Mouse (Mus musculus) CH12.LX (cell line): ENCODE measurements around the gene Zbtb20. TPM values are rescaled to one million over a fixed set of nuclear protein-coding genes. Genes with fewer than 3 reads are reported as not detected.

ENCODE experiments used
- DNase-seq: peaks from one replicate; pipeline ENCODE4 v3.0.0-alpha.2; 2013; ENCODE audit errors: extremely low read depth
- H3K27ac ChIP-seq: 2 replicates; pipeline ENCODE4 v1.5.1; 2012; ENCODE audit warnings: low read depth, mild to moderate bottlenecking, control low read depth, moderate library complexity; ENCODE audit not compliant: insufficient read depth
- H3K27me3 ChIP-seq: replicated peaks from 2 replicates; pipeline ENCODE3; 2012; ENCODE audit warnings: inconsistent platforms
- H3K36me3 ChIP-seq, 2 experiments: replicated peaks in 1 of 2; 2 replicates each; pipeline versions ENCODE3 to v1.6.1; 2012; ENCODE audit warnings: inconsistent platforms in 1 of 2, low read length in 1 of 2, mild to moderate bottlenecking in 1 of 2, mixed read lengths in 1 of 2, moderate library complexity in 1 of 2; ENCODE audit not compliant: control insufficient read depth in 1 of 2, insufficient read depth in 1 of 2
- H3K4me1 ChIP-seq, 2 experiments: 2 replicates each; pipeline ENCODE4 v1.6.1; 2012; ENCODE audit warnings: inconsistent platforms in 1 of 2, moderate library complexity in 1 of 2; ENCODE audit not compliant: insufficient read depth in 2 of 2, control insufficient read depth in 1 of 2
- H3K4me2 ChIP-seq: 2 replicates; pipeline ENCODE4 v1.6.1; 2012; ENCODE audit warnings: low read depth, mild to moderate bottlenecking, control low read depth; ENCODE audit not compliant: poor library complexity, insufficient read depth, severe bottlenecking
- H3K4me3 ChIP-seq, 3 experiments: fragments of 150-350 bp in 1 of 3; sonication (generic) in 1 of 3; replicated peaks in 1 of 3; 2 replicates each; pipeline versions ENCODE3 to v1.5.1; 2011 to 2012; ENCODE audit warnings: low read depth in 2 of 3, low read length in 2 of 3, mild to moderate bottlenecking in 2 of 3, moderate library complexity in 2 of 3, control low read depth in 1 of 3, improper control_type of control experiment in 1 of 3, inconsistent platforms in 1 of 3, mixed read lengths in 1 of 3; ENCODE audit not compliant: poor library complexity in 1 of 3
- H3K79me2 ChIP-seq: replicated peaks from 2 replicates; pipeline ENCODE4 v1.6.1; 2012; ENCODE audit warnings: mild to moderate bottlenecking, moderate library complexity; ENCODE audit not compliant: control insufficient read depth, poor library complexity, insufficient read depth, severe bottlenecking; ENCODE audit errors: extremely low read depth
- H3K9ac ChIP-seq: 2 replicates; pipeline ENCODE4 v1.6.1; 2012; ENCODE audit warnings: low read depth, mild to moderate bottlenecking, control low read depth, moderate library complexity; ENCODE audit not compliant: insufficient read depth
- H3K9me3 ChIP-seq: replicated peaks from 2 replicates; pipeline ENCODE3; 2012; ENCODE audit warnings: low read length, inconsistent platforms, mixed read lengths
- BHLHE40 ChIP-seq: IDR thresholded peaks from 2 replicates; pipeline ENCODE4 v1.6.1; 2011; ENCODE audit warnings: mild to moderate bottlenecking, low read depth, low read length, improper control_type of control experiment
- CHD2 ChIP-seq: IDR thresholded peaks from 2 replicates; pipeline ENCODE4 v1.6.1; 2011; ENCODE audit warnings: low read length, improper control_type of control experiment
- CTCF ChIP-seq, 2 experiments: IDR thresholded peaks in 1 of 2; conservative IDR thresholded peaks in 1 of 2; 2 replicates each; pipeline ENCODE4 v1.5.1; 2011 to 2012; ENCODE audit warnings: low read depth in 2 of 2, low read length in 2 of 2, improper control_type of control experiment in 1 of 2, inconsistent platforms in 1 of 2, mild to moderate bottlenecking in 1 of 2, moderate library complexity in 1 of 2
- E2F4 ChIP-seq: IDR thresholded peaks from 2 replicates; pipeline ENCODE4 v1.6.1; 2011; ENCODE audit warnings: low read depth, low read length, improper control_type of control experiment; ENCODE audit not compliant: insufficient replicate concordance
- ELF1 ChIP-seq: IDR thresholded peaks from 2 replicates; pipeline ENCODE4 v1.6.1; 2014; ENCODE audit warnings: low read depth, mild to moderate bottlenecking, inconsistent platforms, low read length, improper control_type of control experiment
- EP300 ChIP-seq: IDR thresholded peaks from 2 replicates; pipeline ENCODE4 v1.6.1; 2011; ENCODE audit warnings: low read length, improper control_type of control experiment
- ETS1 ChIP-seq: conservative IDR thresholded peaks from 2 replicates; pipeline ENCODE4 v1.6.1; 2012; ENCODE audit warnings: low read depth, mild to moderate bottlenecking, inconsistent platforms, low read length, improper control_type of control experiment, moderate library complexity
- HCFC1 ChIP-seq: IDR thresholded peaks from 2 replicates; pipeline ENCODE4 v1.6.1; 2012; ENCODE audit warnings: low read depth, mild to moderate bottlenecking, inconsistent platforms, low read length, improper control_type of control experiment
- JUN ChIP-seq: IDR thresholded peaks from 2 replicates; pipeline ENCODE4 v1.6.1; 2011; ENCODE audit warnings: low read depth, mild to moderate bottlenecking, low read length, improper control_type of control experiment, moderate library complexity; ENCODE audit not compliant: insufficient read depth
- JUND ChIP-seq: conservative IDR thresholded peaks from 2 replicates; pipeline ENCODE4 v1.6.1; 2011; ENCODE audit warnings: low read depth, low read length, improper control_type of control experiment
- KAT2A ChIP-seq: IDR thresholded peaks from 2 replicates; pipeline ENCODE4 v1.6.1; 2012; ENCODE audit warnings: low read length, improper control_type of control experiment, inconsistent platforms; ENCODE audit not compliant: insufficient replicate concordance
- MAX ChIP-seq: IDR thresholded peaks from 2 replicates; pipeline ENCODE4 v1.6.1; 2011; ENCODE audit warnings: low read length, improper control_type of control experiment
- MXI1 ChIP-seq: IDR thresholded peaks from 2 replicates; pipeline ENCODE4 v1.6.1; 2011; ENCODE audit warnings: mild to moderate bottlenecking, low read depth, low read length, improper control_type of control experiment
- NELFE ChIP-seq: IDR thresholded peaks from 2 replicates; pipeline ENCODE4 v1.6.1; 2011; ENCODE audit warnings: low read depth, low read length, improper control_type of control experiment
- POLR2AphosphoS2 ChIP-seq: IDR thresholded peaks from 2 replicates; pipeline ENCODE4 v1.6.1; 2011; ENCODE audit warnings: low read depth, low read length, improper control_type of control experiment
- RAD21 ChIP-seq: IDR thresholded peaks from 2 replicates; pipeline ENCODE4 v1.6.1; 2011; ENCODE audit warnings: low read depth, mild to moderate bottlenecking, low read length, improper control_type of control experiment, moderate library complexity
- SMC3 ChIP-seq: IDR thresholded peaks from 2 replicates; pipeline ENCODE4 v1.6.1; 2011; ENCODE audit warnings: low read depth, low read length, improper control_type of control experiment
- TBP ChIP-seq: conservative IDR thresholded peaks from 2 replicates; pipeline ENCODE4 v1.6.1; 2011; ENCODE audit warnings: low read depth, low read length, improper control_type of control experiment
- TCF12 ChIP-seq: IDR thresholded peaks from 2 replicates; pipeline ENCODE4 v1.6.1; 2014; ENCODE audit warnings: low read depth, mild to moderate bottlenecking, inconsistent platforms, low read length, improper control_type of control experiment
- USF2 ChIP-seq: conservative IDR thresholded peaks from 2 replicates; pipeline ENCODE4 v1.6.1; 2011; ENCODE audit warnings: low read depth, low read length, improper control_type of control experiment
- ZC3H11A ChIP-seq: IDR thresholded peaks from 2 replicates; pipeline ENCODE4 v1.6.1; 2012; ENCODE audit warnings: low read depth, mild to moderate bottlenecking, inconsistent platforms, low read length, improper control_type of control experiment
- ZKSCAN1 ChIP-seq: IDR thresholded peaks from 2 replicates; pipeline ENCODE4 v1.6.1; 2012; ENCODE audit warnings: low read depth, inconsistent platforms, low read length, improper control_type of control experiment, borderline replicate concordance
- ZMIZ1 ChIP-seq: IDR thresholded peaks from 2 replicates; pipeline ENCODE4 v1.6.1; 2012; ENCODE audit warnings: low read depth, mild to moderate bottlenecking, inconsistent platforms, low read length, improper control_type of control experiment
- ZNF384 ChIP-seq: IDR thresholded peaks from 2 replicates; pipeline ENCODE4 v1.6.1; 2012; ENCODE audit warnings: low read depth, low read length, improper control_type of control experiment, inconsistent platforms
- dilution Hi-C: fragments of 300-500 bp; cut with MboI; formaldehyde crosslinking; loops from 2 replicates; pipeline ENCODE4 v1.14.3; 2020; ENCODE audit warnings: low sequenced_read_pairs; ENCODE audit not compliant: extremely low pct_unique_long_range_greater_than_20kb, extremely low pct_ligation_motif_present
- in situ Hi-C: fragments of 300-500 bp; cut with MboI; formaldehyde crosslinking; loops from 3 replicates; pipeline ENCODE4 v1.14.3; 2019; ENCODE audit warnings: low sequenced_read_pairs, low pct_ligation_motif_present, low pct_unique_long_range_greater_than_20kb, mixed read lengths
- polyA plus RNA-seq: library from polyadenylated mRNA; unstranded; fragments of >175 nt; gene quantifications from 2 replicates; pipeline ENCODE4 v1.2.1, GENCODE M21; 2012; ENCODE audit warnings: low read depth; ENCODE audit not compliant: insufficient read length
- total RNA-seq, 2 experiments: library from RNA; depleted of rRNA; stranded (reverse); fragments of 300-350 nt in 1 of 2; fragments of >200 nt in 1 of 2; gene quantifications; 2 replicates each; pipeline ENCODE4 v1.2.3; 2012 to 2014

The Zbtb20 gene
- total RNA-seq (2012; rRNA removed) (58.0 and 60.9 TPM in 2 replicates), total RNA-seq (2014; rRNA removed) (23.2 and 24.9 TPM in 2 replicates), polyA plus RNA-seq (51.6 and 57.2 TPM in 2 replicates)

- peaks cover 0 to 21% of the 10 kb centered on the region in 2 experiments; a peak in 2 of 4 replicates for H3K4me1 ChIP-seq
- peak within 1 kb of the TSS; percentile 52 to 86 (median 75) for H3K4me3 ChIP-seq
- H3K27ac ChIP-seq: peak within 1 kb of the TSS; percentile 68
- dilution Hi-C loops: no loop called here
- no peak for TF ChIP-seq MAX
- TF ChIP-seq SMC3: no peak
- no peak for TF ChIP-seq CHD2
- TF ChIP-seq E2F4: no peak
- TF ChIP-seq ZMIZ1: no peak
- TF ChIP-seq JUND: no peak
- TF ChIP-seq MXI1: no peak
- no peak for TF ChIP-seq NELFE
- no peak for TF ChIP-seq ELF1
- peak within 1 kb of the TSS; percentile 99 for H3K9ac ChIP-seq
- H3K36me3 ChIP-seq: no peaks in the 10 kb centered on the region
- no peaks in the 10 kb centered on the region for H3K27me3 ChIP-seq
- in situ Hi-C loops: no loop called here
- no peak for DNase-seq
- H3K4me2 ChIP-seq: peak within 1 kb of the TSS; percentile 100
- no peaks in the 10 kb centered on the region; the same call in 1 of the 2 replicates for H3K79me2 ChIP-seq
- no peaks in the 10 kb centered on the region for H3K9me3 ChIP-seq
These were observed at the start of gene Zbtb20 for GRCm38 (mm10) chr16:42875852-42875980. Zbtb20 (plus strand) TSS chr16:42875881.

DNA sequence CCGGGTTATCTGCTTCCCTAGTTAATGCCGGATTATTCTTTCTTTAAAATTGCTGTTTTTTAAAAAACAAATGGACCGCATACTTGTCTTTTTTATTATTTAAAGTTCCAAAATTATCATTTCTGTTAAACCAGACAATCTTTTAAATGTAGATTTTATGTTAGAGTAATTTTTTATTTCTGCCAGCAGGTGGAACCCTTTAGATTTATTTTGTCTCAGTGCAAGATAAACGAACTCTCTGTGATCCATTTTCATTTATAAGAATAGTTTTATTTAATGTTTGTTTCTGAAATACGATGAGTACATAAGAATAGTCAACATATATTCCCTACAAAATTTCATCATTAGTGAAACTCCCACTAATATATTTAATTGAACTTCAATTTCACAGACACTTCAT lies 39.7 kb upstream of the Zbtb20 start:
- Histone ChIP-seq H3K4me3 (no peak overlapping the region), H3K79me2 (no peaks in the 10 kb centered on the region), H3K9ac (no peak overlapping the region), H3K4me1 (no peaks in the 10 kb centered on the region), H3K36me3 (no peaks in the 10 kb centered on the region), H3K9me3 (no peaks in the 10 kb centered on the region), H3K27ac (no peak overlapping the region), H3K4me2 (no peak overlapping the region), H3K27me3 (no peaks in the 10 kb centered on the region)
- in situ Hi-C loops: no loop called here
- DNase-seq: peak; percentile 17
- TF ChIP-seq CTCF (conservative IDR thresholded peaks at IDR 0.05 in 1 of 2, IDR thresholded peaks at IDR 0.05 in 1 of 2; ENCODE audit: low read depth in 2 of 2, low read length in 2 of 2) (peak in 1 of 2 experiments; percentile 70; a peak in 2 of 4 replicates), RAD21 (peak; percentile 78), ETS1 (no peak), KAT2A (no peak), USF2 (no peak), MAX (no peak), EP300 (no peak), POLR2AphosphoS2 (no peak), JUND (no peak), ZC3H11A (peak; percentile 61), SMC3 (peak; percentile 73), BHLHE40 (no peak), TBP (no peak), HCFC1 (no peak), ZMIZ1 (no peak), TCF12 (no peak), ZKSCAN1 (no peak), ZNF384 (no peak), JUN (no peak)
- dilution Hi-C loops: no loop called here
